ENCODE assay signal across 25 mouse cellular contexts in the genomic region with DNA sequence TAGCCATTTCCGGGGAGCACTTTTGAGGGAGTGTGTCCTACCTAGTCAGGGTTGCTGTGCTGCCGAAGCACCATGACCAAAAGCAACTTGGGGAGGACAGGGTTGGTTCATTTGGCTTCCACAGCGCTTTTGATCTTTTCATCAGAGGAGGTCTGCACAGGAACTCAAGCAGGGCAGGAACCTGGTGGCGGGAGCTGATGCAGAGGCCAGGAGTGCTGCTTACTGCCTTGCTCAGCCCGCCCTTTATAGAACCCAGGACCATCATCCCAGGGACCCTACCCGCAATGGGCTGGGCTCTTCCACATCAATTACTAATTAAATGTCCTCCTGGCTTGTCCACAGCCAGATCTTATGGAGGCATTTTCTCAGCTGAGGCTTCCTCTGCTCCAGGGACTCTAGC. TPM values are rescaled to one million over a fixed set of nuclear protein-coding genes. Genes with fewer than 3 reads are reported as not detected.
DNase-seq lines count a peak whose midpoint lies in the region; ATAC-seq and TF ChIP-seq lines count a peak whose summit lies in the region.
"Had no signal": no experiment of that assay in that cellular context is flagged by ENCODE, and none has a peak within 500 bp of the region (broad histone marks: within the 10 kb centered on the region; RNA-seq: fewer than 3 reads in every experiment).

No protein-coding gene starts in this region.

- 77% methylated on average over 6 of the region's 6 CpGs for WGBS in kidney, adult 2 months
- WGBS in kidney, embryonic 16.5 days, result 84% methylated on average over 5 of the region's 6 CpGs

- ATAC-seq in kidney, embryonic 16.5 days (ENCODE audit: low FRiP score, low TSS enrichment), result no peak
- ATAC-seq: activated CD4-positive, CD25-positive, alpha-beta regulatory T cell, adult 4 months; forebrain, embryonic 14.5 days; forebrain, postnatal 0 days; hindbrain, postnatal 0 days; inflammation-experienced regulatory T-cells, adult 6 months had no signal

- TF ChIP-seq CTCF in kidney, adult 2 months (conservative IDR thresholded peaks at IDR 0.05; ENCODE audit: insufficient read depth, insufficient read length, low read depth, low read length), result no peak

- H3K4me2 ChIP-seq in kidney, embryonic 16.5 days (replicated peaks; ENCODE audit: low read depth, low read length), result no peak overlapping the region
- H3K4me2 ChIP-seq: embryonic facial prominence, embryonic 12.5 days; embryonic facial prominence, embryonic 15.5 days; heart, embryonic 13.5 days; hindbrain, embryonic 14.5 days had no signal

- peak; percentile 14 for TF ChIP-seq POLR2A in kidney, adult 2 months (IDR thresholded peaks at IDR 0.05; ENCODE audit: low read depth, low read length)

- no peak overlapping the region for H3K4me3 ChIP-seq in kidney, adult 2 months (ENCODE audit: insufficient read depth, low read depth, low read length)
- no peak overlapping the region for H3K4me3 ChIP-seq in kidney, embryonic 16.5 days (ENCODE audit: low read length)
- H3K4me3 ChIP-seq: embryonic facial prominence, embryonic 12.5 days; embryonic facial prominence, embryonic 15.5 days; gastrocnemius, adult 2 months; heart, embryonic 13.5 days had no signal

- H3K27ac ChIP-seq in kidney, adult 2 months (ENCODE audit: insufficient read depth, low read depth, low read length), result peak overlapping the region; percentile 80
- no peak overlapping the region for H3K27ac ChIP-seq in kidney, embryonic 16.5 days (ENCODE audit: low read length)
- H3K27ac ChIP-seq: embryonic facial prominence, embryonic 12.5 days; embryonic facial prominence, embryonic 15.5 days; gastrocnemius, adult 2 months; heart, embryonic 13.5 days; hindbrain, embryonic 14.5 days; hindbrain, postnatal 0 days had no signal

- H3K9ac ChIP-seq in kidney, embryonic 16.5 days (replicated peaks; ENCODE audit: low read length), result no peak overlapping the region
- H3K9ac ChIP-seq: embryonic facial prominence, embryonic 12.5 days; embryonic facial prominence, embryonic 15.5 days; forebrain, postnatal 0 days; heart, embryonic 13.5 days; hindbrain, embryonic 14.5 days had no signal

- no peaks in the 10 kb centered on the region for H3K9me3 ChIP-seq in kidney, embryonic 16.5 days (ENCODE audit: low read length)
- H3K9me3 ChIP-seq: embryonic facial prominence, embryonic 12.5 days; embryonic facial prominence, embryonic 15.5 days; heart, embryonic 13.5 days had no signal

- H3K36me3 ChIP-seq in kidney, adult 2 months (ENCODE audit: control insufficient read depth, insufficient read depth, low read length), result no peaks in the 10 kb centered on the region
- no peaks in the 10 kb centered on the region for H3K36me3 ChIP-seq in kidney, embryonic 16.5 days (ENCODE audit: insufficient read depth, low read length)
- H3K36me3 ChIP-seq: embryonic facial prominence, embryonic 12.5 days; embryonic facial prominence, embryonic 15.5 days had no signal

- DNase-seq in cerebellum, adult 11-12 months, result peak; percentile 21
- DNase-seq in cerebellum, postnatal 4 days (ENCODE audit: low spot score in 2 of 2), result no peak
- DNase-seq in cerebellum, postnatal 25 days, result peak; percentile 21 to 30
- DNase-seq in cerebellum, adult 11 months, result no peak
- peak; percentile 52 for DNase-seq in kidney, adult 2 months
- peak; percentile 45 to 48 for DNase-seq in kidney, postnatal 36 days
- no peak for DNase-seq in kidney, postnatal 10 days
- DNase-seq: adrenal gland, adult 8-10 months; adrenal gland, postnatal 25 days; cerebellum, postnatal 10 days; forebrain, postnatal 0 days; gastrocnemius, adult 2 months; gastrocnemius, postnatal 14 days; heart, adult 18-20 months; heart, postnatal 14 days; heart, postnatal 4 days had no signal

- peaks cover 45% of the 10 kb centered on the region; the same call in 1 of the 2 replicates for H3K4me1 ChIP-seq in kidney, adult 2 months (ENCODE audit: control insufficient read depth, insufficient read depth, low read length)
- no peaks in the 10 kb centered on the region; the same call in 1 of the 2 replicates for H3K4me1 ChIP-seq in kidney, embryonic 16.5 days (ENCODE audit: insufficient read depth, low read length)
- H3K4me1 ChIP-seq: embryonic facial prominence, embryonic 12.5 days had no signal

- H3K27me3 ChIP-seq in kidney, adult 2 months (replicated peaks; ENCODE audit: control insufficient read depth, insufficient read depth, low read length), result no peaks in the 10 kb centered on the region
- H3K27me3 ChIP-seq in kidney, embryonic 16.5 days (ENCODE audit: insufficient read depth, low read length), result no peaks in the 10 kb centered on the region
- H3K27me3 ChIP-seq: embryonic facial prominence, embryonic 12.5 days; embryonic facial prominence, embryonic 15.5 days; heart, embryonic 13.5 days had no signal

RNA-seq across cellular contexts. Expression of gene Ak4, which starts 7.5 kb away (rescaled TPM):
- polyA plus RNA-seq in kidney, adult 2 months (2012; rRNA removed), result 135 and 164 TPM in 2 replicates
- polyA plus RNA-seq in kidney, embryonic 16.5 days (2015; fragmentation: Nextera tagmentation; extraction: Ambion mirVana), result 21.0 and 23.8 TPM in 2 replicates

Comparison
In these comparisons a context has a peak if more than half of its experiments do, and no peak if none do; other contexts are left out.
1. DNase-seq: peak in cerebellum, adult 11-12 months (single experiment), cerebellum, postnatal 25 days (2 of 2), kidney, adult 2 months (single experiment) and kidney, postnatal 36 days (2 of 2); none in cerebellum, postnatal 4 days (0 of 2), cerebellum, adult 11 months (single experiment) and kidney, postnatal 10 days (single experiment).